Mouse (Mus musculus) left cerebral cortex, adult 2 months (tissue): ENCODE data around the gene Angptl4. TPM values are rescaled to one million over a fixed set of nuclear protein-coding genes. Genes with fewer than 3 reads are reported as not detected.
A peak's percentile ranks its signal among the peaks of the same experiment; 100 is the strongest.
"Not testable (repeated sequence)": the region's sequence is repeated elsewhere in the genome, so short reads cannot be mapped to it uniquely, and the experiment has no call there.

Experiments
- DNase-seq, 2 experiments: peaks; one replicate each; pipeline ENCODE4 v3.0.0; 2021 to 2022; ENCODE audit warnings: low spot score in 2 of 2, mixed read lengths in 1 of 2; ENCODE audit errors: extremely low spot score in 1 of 2
- H3K27ac ChIP-seq: fragments of 200-600 bp; 2 replicates; pipeline ENCODE4 v1.8.1; 2022
- H3K4me3 ChIP-seq: fragments of 200-600 bp; 2 replicates; pipeline ENCODE4 v1.8.1; 2022
- CTCF ChIP-seq: fragments of 200-600 bp; IDR thresholded peaks from 2 replicates; pipeline ENCODE4 v1.8.1; 2022; ENCODE audit warnings: antibody characterized with exemption, mild to moderate bottlenecking, moderate library complexity
- intact Hi-C: fragments of 180-260 bp; cut with DNase I; formaldehyde crosslinking; loops from one replicate; pipeline ENCODE4 v1.15.1; 2025
- long read RNA-seq, 2 experiments: library from polyadenylated mRNA; stranded (forward); transcript quantifications; one replicate each; pipeline ENCODE4 v2.0.0; 2021; ENCODE audit warnings: borderline mapping rate in 2 of 2
- total RNA-seq, 2 experiments: library from RNA; stranded (reverse); gene quantifications; 2 replicates each; pipeline ENCODE4 v1.2.3; 2021

The Angptl4 gene
- total RNA-seq, result 1 to 10 TPM; 3.4 to 4.3 TPM
- long read RNA-seq, experiment 1, partial matches to known transcripts, result 1 of 2 reads
- long read RNA-seq, experiment 1, other reads (novel, unspliced or antisense), result 0 of 2 reads
- long read RNA-seq, experiment 2, transcript Angptl4-201 (7 exons, 3,308 nt), result major isoform, 10 of 10 reads
- long read RNA-seq, experiment 2, partial matches to known transcripts, result 0 of 10 reads
- long read RNA-seq, experiment 2, other reads (novel, unspliced or antisense), result 0 of 10 reads

- Histone ChIP-seq H3K4me3 (peak within 1 kb of the TSS; percentile 50), H3K27ac (peak within 1 kb of the TSS; percentile 78)
- no peak; the same call in none of the 2 replicates for TF ChIP-seq CTCF
- intact Hi-C loops, result no loop called here
- DNase-seq, result peak; percentile 41 to 52
Observed at GRCm38 (mm10) chr17:33781124-33781977, at the start of gene Angptl4. Gene Angptl4, minus strand, starts transcription at chr17:33781830.

- TF ChIP-seq CTCF, result no peak
- Histone ChIP-seq H3K4me3 (no peak overlapping the region), H3K27ac (peak overlapping the region; percentile 58; the same call in 1 of the 2 replicates)
- DNase-seq, result no peak
- intact Hi-C loops, result no loop called here
Observed at GRCm38 (mm10) chr17:33829561-33829960, 47.9 kb upstream of the Angptl4 start.

GRCm38 (mm10) chr17:33828892-33829291 is 47.3 kb upstream of the Angptl4 start:
- no peak overlapping the region for H3K4me3 ChIP-seq
- peak overlapping the region; percentile 4; the same call in 1 of the 2 replicates for H3K27ac ChIP-seq
- intact Hi-C loops, result no loop called here
- DNase-seq, result no peak
- no peak for TF ChIP-seq CTCF

GRCm38 (mm10) chr17:33826850-33827249 is 45.2 kb upstream of the Angptl4 start:
- intact Hi-C loops, result no loop called here
- Histone ChIP-seq H3K4me3 (no peak overlapping the region), H3K27ac (no peak overlapping the region)
- peak; percentile 92 for TF ChIP-seq CTCF
- peak; percentile 49 to 64 for DNase-seq

GRCm38 (mm10) chr17:33825462-33825861 is 43.8 kb upstream of the Angptl4 start:
- no peak overlapping the region for H3K27ac ChIP-seq
- TF ChIP-seq CTCF, result no peak
- H3K4me3 ChIP-seq, result peak overlapping the region; percentile 71
- intact Hi-C loops, result no loop called here
- DNase-seq, result no peak

- H3K4me3 ChIP-seq, result peak overlapping the region; percentile 71
- DNase-seq, intact Hi-C loops: not testable (repeated sequence)
- H3K27ac ChIP-seq, result peak overlapping the region; percentile 83; the same call in 1 of the 2 replicates
Observed at GRCm38 (mm10) chr17:33824997-33825330, 43.3 kb upstream of the Angptl4 start.

- intact Hi-C loops, result no loop called here
- Histone ChIP-seq H3K4me3 (peak within 1 kb of the TSS; percentile 71), H3K27ac (peak within 1 kb of the TSS; percentile 83)
- no peak for TF ChIP-seq CTCF
- peak; percentile 97 to 98 for DNase-seq
Observed at GRCm38 (mm10) chr17:33824084-33824996, 42.7 kb upstream of the Angptl4 start, which contains the start of the genes Rps28 and Ndufa7. Gene Rps28, minus strand, starts transcription at chr17:33824562. Gene Ndufa7, plus strand, starts transcription at chr17:33824572.

- peak overlapping the region; percentile 71 for H3K4me3 ChIP-seq
- intact Hi-C loops, DNase-seq, H3K27ac ChIP-seq: not testable (repeated sequence)
Observed at GRCm38 (mm10) chr17:33823171-33823570, 41.5 kb upstream of the Angptl4 start.

- intact Hi-C loops, result no loop called here
- DNase-seq, result no peak
- peak; percentile 29 for TF ChIP-seq CTCF
- Histone ChIP-seq H3K27ac (no peak overlapping the region), H3K4me3 (no peak overlapping the region)
Observed at GRCm38 (mm10) chr17:33822436-33822959, 40.9 kb upstream of the Angptl4 start.

- Histone ChIP-seq H3K27ac (peak overlapping the region; percentile 92), H3K4me3 (peak overlapping the region; percentile 60)
- TF ChIP-seq CTCF, result no peak
- no peak for DNase-seq
- intact Hi-C loops, result no loop called here
Observed at GRCm38 (mm10) chr17:33817969-33818643, 36.5 kb upstream of the Angptl4 start.
